Mouse (Mus musculus): ENCODE data around the gene Rassf2.

DNA sequence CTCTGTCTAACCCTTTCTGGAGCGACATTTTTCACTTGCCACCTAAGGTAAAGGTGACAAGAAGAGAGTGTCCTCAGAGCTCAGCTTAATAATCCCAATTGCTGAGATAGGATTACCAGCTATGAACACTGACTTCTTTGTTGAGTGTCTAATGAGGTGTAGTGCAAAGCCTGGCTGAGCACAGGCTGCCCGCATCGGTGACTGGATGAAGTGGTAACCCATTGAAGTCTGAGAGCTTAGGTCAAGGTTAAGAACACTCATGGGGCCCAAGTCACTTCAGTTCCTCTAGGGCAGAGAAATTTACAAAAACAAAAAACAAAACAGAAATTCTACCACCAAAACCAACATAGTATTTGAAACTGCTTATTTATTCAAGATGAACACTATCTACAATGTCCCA is 43.0 kb upstream of the Rassf2 start:
- TF ChIP-seq CTCF (IDR thresholded peaks at IDR 0.05; ENCODE audit: low read depth) (no peak), EP300 (IDR thresholded peaks at IDR 0.05; ENCODE audit: low read depth) (no peak)
